Mouse (Mus musculus): ENCODE results near the gene Slbp. TPM values are rescaled to one million over a fixed set of nuclear protein-coding genes. Genes with fewer than 3 reads are reported as not detected.

Gene Slbp
- polyA plus RNA-seq, 1 experiment from 2014 or later: 360 TPM

- Histone ChIP-seq H3K4me3 (ENCODE audit: low read depth, low read length) (peak overlapping the region; percentile 82), H3K9ac (replicated peaks; ENCODE audit: low read length) (peak overlapping the region; percentile 70), H3K9me3 (replicated peaks; ENCODE audit: control insufficient read depth, low read length) (no peaks in the 10 kb centered on the region), H3K36me3 (replicated peaks; ENCODE audit: control insufficient read depth, insufficient read depth, low read depth, low read length) (peaks cover 7% of the 10 kb centered on the region), H3K27me3 (ENCODE audit: control insufficient read depth, insufficient read depth, low read length) (no peaks in the 10 kb centered on the region), H3K4me2 (ENCODE audit: low read depth, low read length) (peak overlapping the region; percentile 83), H3K27ac (replicated peaks; ENCODE audit: low read depth, low read length) (no peak overlapping the region), H3K4me1 (ENCODE audit: control insufficient read depth, insufficient read depth, low read length) (0 out of 2 replicates have a peak, but pooled peaks cover 2% of the 10 kb centered on the region)
- ATAC-seq (replicated peaks; ENCODE audit: insufficient number of reproducible peaks, low FRiP score, low TSS enrichment, low read depth): no peak
- no peak for DNase-seq (ENCODE audit: low spot score)
- 26% methylated on average over 1 of the region's 1 CpGs for WGBS
These were observed 4.4 kb upstream of the Slbp start for GRCm38 (mm10) chr5:33656739-33657138.

GRCm38 (mm10) chr5:33655251-33655840 lies 3.0 kb upstream of the Slbp start:
- no peak overlapping the region for H3K27ac ChIP-seq (replicated peaks; ENCODE audit: low read depth, low read length)
- H3K4me1 ChIP-seq (ENCODE audit: control insufficient read depth, insufficient read depth, low read length): peaks cover 5% of the 10 kb centered on the region; the same call in 1 of the 2 replicates
- no peak overlapping the region for H3K4me3 ChIP-seq (ENCODE audit: low read depth, low read length)
- ATAC-seq (replicated peaks; ENCODE audit: insufficient number of reproducible peaks, low FRiP score, low TSS enrichment, low read depth): no peak
- H3K4me2 ChIP-seq (ENCODE audit: low read depth, low read length): no peak overlapping the region
- H3K27me3 ChIP-seq (ENCODE audit: control insufficient read depth, insufficient read depth, low read length): no peaks in the 10 kb centered on the region
- DNase-seq (ENCODE audit: low spot score): no peak
- H3K9me3 ChIP-seq (replicated peaks; ENCODE audit: control insufficient read depth, low read length): no peaks in the 10 kb centered on the region
- WGBS: 94% methylated on average over 10 of the region's 10 CpGs
- H3K9ac ChIP-seq (replicated peaks; ENCODE audit: low read length): no peak overlapping the region
- H3K36me3 ChIP-seq (replicated peaks; ENCODE audit: control insufficient read depth, insufficient read depth, low read depth, low read length): no peaks in the 10 kb centered on the region

- Histone ChIP-seq H3K9me3 (replicated peaks; ENCODE audit: control insufficient read depth, low read length) (no peaks in the 10 kb centered on the region), H3K4me1 (ENCODE audit: control insufficient read depth, insufficient read depth, low read length) (peaks cover 4% of the 10 kb centered on the region; the same call in 1 of the 2 replicates), H3K27ac (replicated peaks; ENCODE audit: low read depth, low read length) (no peak overlapping the region), H3K36me3 (replicated peaks; ENCODE audit: control insufficient read depth, insufficient read depth, low read depth, low read length) (no peaks in the 10 kb centered on the region; the same call in 1 of the 2 replicates), H3K9ac (replicated peaks; ENCODE audit: low read length) (no peak overlapping the region), H3K4me3 (ENCODE audit: low read depth, low read length) (no peak overlapping the region), H3K4me2 (ENCODE audit: low read depth, low read length) (no peak overlapping the region), H3K27me3 (ENCODE audit: control insufficient read depth, insufficient read depth, low read length) (no peaks in the 10 kb centered on the region)
- no peak for ATAC-seq (replicated peaks; ENCODE audit: insufficient number of reproducible peaks, low FRiP score, low TSS enrichment, low read depth)
- no peak for DNase-seq (ENCODE audit: low spot score)
- WGBS: 95% methylated on average over 13 of the region's 13 CpGs
These were observed 2.0 kb upstream of the Slbp start for GRCm38 (mm10) chr5:33654424-33654823.

GRCm38 (mm10) chr5:33652783-33653173 lies 404 bp upstream of the Slbp start:
- ATAC-seq (replicated peaks; ENCODE audit: insufficient number of reproducible peaks, low FRiP score, low TSS enrichment, low read depth): peak; percentile 26
- H3K9me3 ChIP-seq (replicated peaks; ENCODE audit: control insufficient read depth, low read length): no peaks in the 10 kb centered on the region
- DNase-seq (ENCODE audit: low spot score): no peak
- no peaks in the 10 kb centered on the region for H3K27me3 ChIP-seq (ENCODE audit: control insufficient read depth, insufficient read depth, low read length)
- peaks cover 2% of the 10 kb centered on the region for H3K36me3 ChIP-seq (replicated peaks; ENCODE audit: control insufficient read depth, insufficient read depth, low read depth, low read length)
- no peak overlapping the region for H3K27ac ChIP-seq (replicated peaks; ENCODE audit: low read depth, low read length)
- peaks cover 4% of the 10 kb centered on the region; the same call in 1 of the 2 replicates for H3K4me1 ChIP-seq (ENCODE audit: control insufficient read depth, insufficient read depth, low read length)
- WGBS: 4% methylated on average over 9 of the region's 9 CpGs
- peak overlapping the region; percentile 50 for H3K4me2 ChIP-seq (ENCODE audit: low read depth, low read length)
- peak overlapping the region; percentile 46 for H3K9ac ChIP-seq (replicated peaks; ENCODE audit: low read length)
- H3K4me3 ChIP-seq (ENCODE audit: low read depth, low read length): peak overlapping the region; percentile 80

GRCm38 (mm10) chr5:33651541-33651920 lies 843 bp downstream of the Slbp start:
- Histone ChIP-seq H3K9me3 (replicated peaks; ENCODE audit: control insufficient read depth, low read length) (no peaks in the 10 kb centered on the region), H3K27ac (replicated peaks; ENCODE audit: low read depth, low read length) (peak overlapping the region; percentile 91), H3K4me1 (ENCODE audit: control insufficient read depth, insufficient read depth, low read length) (peaks cover 4% of the 10 kb centered on the region; the same call in 1 of the 2 replicates), H3K36me3 (replicated peaks; ENCODE audit: control insufficient read depth, insufficient read depth, low read depth, low read length) (peaks cover 2% of the 10 kb centered on the region), H3K9ac (replicated peaks; ENCODE audit: low read length) (peak overlapping the region; percentile 83), H3K27me3 (ENCODE audit: control insufficient read depth, insufficient read depth, low read length) (no peaks in the 10 kb centered on the region), H3K4me3 (ENCODE audit: low read depth, low read length) (peak overlapping the region; percentile 80), H3K4me2 (ENCODE audit: low read depth, low read length) (peak overlapping the region; percentile 69)
- ATAC-seq (replicated peaks; ENCODE audit: insufficient number of reproducible peaks, low FRiP score, low TSS enrichment, low read depth) (no peak), DNase-seq (ENCODE audit: low spot score) (no peak)
- 1% methylated on average over 11 of the region's 11 CpGs for WGBS

- peaks cover 4% of the 10 kb centered on the region; the same call in 1 of the 2 replicates for H3K4me1 ChIP-seq (ENCODE audit: control insufficient read depth, insufficient read depth, low read length)
- peak overlapping the region; percentile 83 for H3K9ac ChIP-seq (replicated peaks; ENCODE audit: low read length)
- ATAC-seq (replicated peaks; ENCODE audit: insufficient number of reproducible peaks, low FRiP score, low TSS enrichment, low read depth) (no peak), DNase-seq (ENCODE audit: low spot score) (no peak)
- H3K27ac ChIP-seq (replicated peaks; ENCODE audit: low read depth, low read length): 0 out of 2 replicates have a peak overlapping the region, but pooled peaks have one; percentile 1
- WGBS: 24% methylated on average over 2 of the region's 2 CpGs
- peak overlapping the region; percentile 80 for H3K4me3 ChIP-seq (ENCODE audit: low read depth, low read length)
- H3K36me3 ChIP-seq (replicated peaks; ENCODE audit: control insufficient read depth, insufficient read depth, low read depth, low read length): peaks cover 2% of the 10 kb centered on the region
- H3K4me2 ChIP-seq (ENCODE audit: low read depth, low read length): peak overlapping the region; percentile 69
- no peaks in the 10 kb centered on the region for H3K9me3 ChIP-seq (replicated peaks; ENCODE audit: control insufficient read depth, low read length)
- H3K27me3 ChIP-seq (ENCODE audit: control insufficient read depth, insufficient read depth, low read length): no peaks in the 10 kb centered on the region
These were observed 1.4 kb downstream of the Slbp start for GRCm38 (mm10) chr5:33651017-33651416.

GRCm38 (mm10) chr5:33640652-33641051 lies 11.7 kb downstream of the Slbp start:
- peaks cover 10% of the 10 kb centered on the region for H3K36me3 ChIP-seq (replicated peaks; ENCODE audit: control insufficient read depth, insufficient read depth, low read depth, low read length)
- H3K4me2 ChIP-seq (ENCODE audit: low read depth, low read length): no peak overlapping the region
- no peaks in the 10 kb centered on the region for H3K9me3 ChIP-seq (replicated peaks; ENCODE audit: control insufficient read depth, low read length)
- ATAC-seq (replicated peaks; ENCODE audit: insufficient number of reproducible peaks, low FRiP score, low TSS enrichment, low read depth): no peak; the same call in 1 of the 2 replicates
- peak; percentile 72 for DNase-seq (ENCODE audit: low spot score)
- no peaks in the 10 kb centered on the region for H3K4me1 ChIP-seq (ENCODE audit: control insufficient read depth, insufficient read depth, low read length)
- no peak overlapping the region for H3K4me3 ChIP-seq (ENCODE audit: low read depth, low read length)
- H3K9ac ChIP-seq (replicated peaks; ENCODE audit: low read length): no peak overlapping the region
- H3K27ac ChIP-seq (replicated peaks; ENCODE audit: low read depth, low read length): no peak overlapping the region
- no peaks in the 10 kb centered on the region for H3K27me3 ChIP-seq (ENCODE audit: control insufficient read depth, insufficient read depth, low read length)
- WGBS: 44% methylated on average over 3 of the region's 3 CpGs

- no peak overlapping the region for H3K4me3 ChIP-seq (ENCODE audit: low read depth, low read length)
- no peaks in the 10 kb centered on the region for H3K4me1 ChIP-seq (ENCODE audit: control insufficient read depth, insufficient read depth, low read length)
- ATAC-seq (replicated peaks; ENCODE audit: insufficient number of reproducible peaks, low FRiP score, low TSS enrichment, low read depth) (no peak), DNase-seq (ENCODE audit: low spot score) (no peak)
- peaks cover 10% of the 10 kb centered on the region for H3K36me3 ChIP-seq (replicated peaks; ENCODE audit: control insufficient read depth, insufficient read depth, low read depth, low read length)
- H3K9me3 ChIP-seq (replicated peaks; ENCODE audit: control insufficient read depth, low read length): no peaks in the 10 kb centered on the region
- H3K27me3 ChIP-seq (ENCODE audit: control insufficient read depth, insufficient read depth, low read length): no peaks in the 10 kb centered on the region
- 67% methylated on average over 4 of the region's 4 CpGs for WGBS
- no peak overlapping the region for H3K27ac ChIP-seq (replicated peaks; ENCODE audit: low read depth, low read length)
- no peak overlapping the region for H3K4me2 ChIP-seq (ENCODE audit: low read depth, low read length)
- no peak overlapping the region for H3K9ac ChIP-seq (replicated peaks; ENCODE audit: low read length)
These were observed 13.5 kb downstream of the Slbp start for GRCm38 (mm10) chr5:33638826-33639225.

Measured in embryonic facial prominence, embryonic 11.5 days (tissue).